ENCODE assay signal across 9 mouse cellular contexts in the genomic region with DNA sequence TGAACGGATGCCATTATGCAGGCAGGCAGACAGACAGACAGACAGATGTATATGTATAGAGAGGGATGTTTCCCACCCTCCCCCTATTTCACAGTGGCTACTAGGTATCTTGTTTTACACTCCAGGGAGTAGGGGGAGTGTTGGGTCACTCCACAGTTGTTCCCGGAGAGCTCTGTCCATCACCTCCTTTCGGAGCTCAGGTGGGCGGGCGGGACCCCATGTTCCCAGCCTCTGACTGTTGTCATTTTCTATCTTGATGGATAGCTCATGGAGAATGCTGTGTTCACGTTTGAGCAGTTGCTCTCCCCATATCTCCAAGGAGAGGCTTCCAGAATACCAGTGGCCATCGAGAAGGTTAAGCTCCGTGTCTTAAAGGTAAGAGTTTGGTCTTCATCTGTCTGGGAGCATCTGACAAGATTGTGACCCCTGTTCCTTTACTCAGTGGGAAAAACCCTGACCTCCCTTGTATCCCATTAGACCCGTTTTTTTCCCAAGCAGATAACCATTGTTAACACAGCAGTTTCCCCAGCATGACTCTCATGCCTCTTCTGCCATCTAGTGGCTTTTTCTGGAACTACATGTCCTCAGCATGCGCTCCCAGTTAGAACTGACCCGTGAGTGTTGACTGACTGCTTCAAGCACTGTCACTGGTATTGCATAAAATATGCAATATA. TPM values are rescaled to one million over a fixed set of nuclear protein-coding genes. Genes with fewer than 3 reads are reported as not detected.
DNase-seq lines count a peak whose midpoint lies in the region; ATAC-seq and TF ChIP-seq lines count a peak whose summit lies in the region.
"Had no signal": no experiment of that assay in that cellular context is flagged by ENCODE, and none has a peak within 500 bp of the region (broad histone marks: within the 10 kb centered on the region; RNA-seq: fewer than 3 reads in every experiment).

No protein-coding gene starts in this region.

- peak; percentile 67 for DNase-seq in c-Kit-positive CD71-positive TER-119-negative erythroid progenitor cells, embryonic 14.5 days (ENCODE audit: low read depth)
- peak; percentile 85 for DNase-seq in forebrain, embryonic 11.5 days (ENCODE audit: low spot score)
- peak; percentile 89 for DNase-seq in kidney, postnatal 10 days
- peak; percentile 76 for DNase-seq in neural tube, embryonic 11.5 days (ENCODE audit: low spot score)

- no peaks in the 10 kb centered on the region for H3K27me3 ChIP-seq in ES-Bruce4 (ENCODE audit: control insufficient read depth, insufficient read depth, low read length, poor library complexity, severe bottlenecking)
- H3K27me3 ChIP-seq in forebrain, embryonic 11.5 days (ENCODE audit: control insufficient read depth, insufficient read depth, low read length) = no peaks in the 10 kb centered on the region
- H3K27me3 ChIP-seq in heart, embryonic 15.5 days = no peaks in the 10 kb centered on the region
- H3K27me3 ChIP-seq in liver, embryonic 12.5 days (replicated peaks) = peaks cover 8% of the 10 kb centered on the region; the same call in 1 of the 2 replicates
- H3K27me3 ChIP-seq in neural tube, embryonic 11.5 days (ENCODE audit: control insufficient read depth, insufficient read depth, low read length) = no peaks in the 10 kb centered on the region
- H3K27me3 ChIP-seq in stomach, embryonic 16.5 days (ENCODE audit: control insufficient read depth, insufficient read depth, low read length) = no peaks in the 10 kb centered on the region

- WGBS in forebrain, embryonic 11.5 days = 43% methylated on average over 11 of the region's 11 CpGs
- 30% methylated on average over 11 of the region's 11 CpGs for WGBS in heart, embryonic 15.5 days
- 32% methylated on average over 11 of the region's 11 CpGs for WGBS in liver, embryonic 12.5 days (ENCODE audit: insufficient replicate concordance)
- WGBS in neural tube, embryonic 11.5 days = 43% methylated on average over 11 of the region's 11 CpGs
- WGBS in stomach, embryonic 16.5 days = 21% methylated on average over 11 of the region's 11 CpGs

- no peaks in the 10 kb centered on the region for H3K4me1 ChIP-seq in ES-Bruce4 (ENCODE audit: control insufficient read depth, insufficient read depth, low read length)
- H3K4me1 ChIP-seq in forebrain, embryonic 11.5 days (replicated peaks; ENCODE audit: control insufficient read depth, insufficient read depth, low read length) = 0 out of 2 replicates have a peak, but pooled peaks cover 2% of the 10 kb centered on the region
- H3K4me1 ChIP-seq in heart, embryonic 15.5 days (replicated peaks) = peaks cover 19% of the 10 kb centered on the region
- peaks cover 9% of the 10 kb centered on the region for H3K4me1 ChIP-seq in liver, embryonic 12.5 days
- H3K4me1 ChIP-seq in neural tube, embryonic 11.5 days (ENCODE audit: control insufficient read depth, insufficient read depth, low read length) = no peaks in the 10 kb centered on the region
- H3K4me1 ChIP-seq in stomach, embryonic 16.5 days (ENCODE audit: control insufficient read depth, insufficient read depth, low read length) = peaks cover 9% of the 10 kb centered on the region; the same call in 1 of the 2 replicates

- no peaks in the 10 kb centered on the region for H3K9me3 ChIP-seq in ES-Bruce4 (replicated peaks; ENCODE audit: control insufficient read depth, insufficient read depth, low read length, poor library complexity, severe bottlenecking)
- H3K9me3 ChIP-seq in forebrain, embryonic 11.5 days (ENCODE audit: control insufficient read depth, low read length) = no peaks in the 10 kb centered on the region
- no peaks in the 10 kb centered on the region for H3K9me3 ChIP-seq in heart, embryonic 15.5 days (replicated peaks)
- no peaks in the 10 kb centered on the region for H3K9me3 ChIP-seq in liver, embryonic 12.5 days (replicated peaks)
- H3K9me3 ChIP-seq in neural tube, embryonic 11.5 days (ENCODE audit: control insufficient read depth, low read length) = no peaks in the 10 kb centered on the region
- H3K9me3 ChIP-seq in stomach, embryonic 16.5 days (replicated peaks; ENCODE audit: control insufficient read depth, low read length) = no peaks in the 10 kb centered on the region

- H3K27ac ChIP-seq in ES-Bruce4 (ENCODE audit: insufficient read depth, low read length) = no peak overlapping the region
- H3K27ac ChIP-seq in forebrain, embryonic 11.5 days (ENCODE audit: low read depth, low read length) = no peak overlapping the region
- H3K27ac ChIP-seq in heart, embryonic 15.5 days = no peak overlapping the region
- H3K27ac ChIP-seq in liver, embryonic 12.5 days = no peak overlapping the region
- no peak overlapping the region for H3K27ac ChIP-seq in neural tube, embryonic 11.5 days (ENCODE audit: low read depth, low read length)
- H3K27ac ChIP-seq in stomach, embryonic 16.5 days (ENCODE audit: low read length) = no peak overlapping the region
- H3K27ac ChIP-seq: macrophage had no signal

- H3K4me3 ChIP-seq in ES-Bruce4 (ENCODE audit: low read depth, low read length) = no peak overlapping the region
- no peak overlapping the region for H3K4me3 ChIP-seq in forebrain, embryonic 11.5 days (ENCODE audit: low read depth, low read length)
- no peak overlapping the region for H3K4me3 ChIP-seq in heart, embryonic 15.5 days
- no peak overlapping the region for H3K4me3 ChIP-seq in liver, embryonic 12.5 days
- H3K4me3 ChIP-seq in neural tube, embryonic 11.5 days (ENCODE audit: low read depth, low read length) = no peak overlapping the region
- no peak overlapping the region for H3K4me3 ChIP-seq in stomach, embryonic 16.5 days (replicated peaks; ENCODE audit: low read length)

- TF ChIP-seq EP300 in ES-Bruce4 (IDR thresholded peaks at IDR 0.05; ENCODE audit: insufficient read depth, low read depth, low read length) = no peak

- no peak overlapping the region for H3K4me2 ChIP-seq in forebrain, embryonic 11.5 days (ENCODE audit: low read depth, low read length, severe bottlenecking)
- H3K4me2 ChIP-seq in heart, embryonic 15.5 days = peak overlapping the region; percentile 47
- H3K4me2 ChIP-seq in liver, embryonic 12.5 days = no peak overlapping the region
- H3K4me2 ChIP-seq in neural tube, embryonic 11.5 days (ENCODE audit: low read depth) = no peak overlapping the region
- no peak overlapping the region for H3K4me2 ChIP-seq in stomach, embryonic 16.5 days (ENCODE audit: low read depth, low read length)

- H3K36me3 ChIP-seq in ES-Bruce4 (ENCODE audit: control insufficient read depth, insufficient read depth, low read length, poor library complexity, severe bottlenecking) = peaks cover 13% of the 10 kb centered on the region
- no peaks in the 10 kb centered on the region for H3K36me3 ChIP-seq in forebrain, embryonic 11.5 days (ENCODE audit: control insufficient read depth, insufficient read depth, low read length)
- H3K36me3 ChIP-seq in heart, embryonic 15.5 days = no peaks in the 10 kb centered on the region
- H3K36me3 ChIP-seq in liver, embryonic 12.5 days = no peaks in the 10 kb centered on the region
- no peaks in the 10 kb centered on the region for H3K36me3 ChIP-seq in neural tube, embryonic 11.5 days (ENCODE audit: control insufficient read depth, insufficient read depth, low read length)
- no peaks in the 10 kb centered on the region for H3K36me3 ChIP-seq in stomach, embryonic 16.5 days (ENCODE audit: control insufficient read depth, insufficient read depth, low read length)

- no peak for TF ChIP-seq POLR2A in ES-Bruce4 (IDR thresholded peaks at IDR 0.05; ENCODE audit: insufficient read depth, low read length)

- peak; percentile 80 for ATAC-seq in forebrain, embryonic 11.5 days (replicated peaks; ENCODE audit: low FRiP score)
- ATAC-seq in heart, embryonic 15.5 days (replicated peaks; ENCODE audit: insufficient number of reproducible peaks, insufficient read depth, low FRiP score, low read depth) = 0 out of 2 replicates have a peak, but pooled peaks have one; percentile 48
- ATAC-seq in liver, embryonic 12.5 days = peak; percentile 71
- ATAC-seq in neural tube, embryonic 11.5 days (ENCODE audit: insufficient read depth, low FRiP score, low TSS enrichment) = peak; percentile 69
- peak; percentile 66; the same call in 1 of the 2 replicates for ATAC-seq in stomach, embryonic 16.5 days (ENCODE audit: insufficient read depth, low FRiP score)

- TF ChIP-seq CTCF in ES-Bruce4 (IDR thresholded peaks at IDR 0.05; ENCODE audit: low read depth, low read length) = peak; percentile 59

- H3K9ac ChIP-seq in ES-Bruce4 (ENCODE audit: low read depth, poor library complexity, severe bottlenecking) = no peak overlapping the region
- H3K9ac ChIP-seq in forebrain, embryonic 11.5 days (ENCODE audit: low read length) = no peak overlapping the region
- H3K9ac ChIP-seq in heart, embryonic 15.5 days = no peak overlapping the region
- no peak overlapping the region for H3K9ac ChIP-seq in liver, embryonic 12.5 days
- no peak overlapping the region for H3K9ac ChIP-seq in neural tube, embryonic 11.5 days (ENCODE audit: low read length)
- no peak overlapping the region for H3K9ac ChIP-seq in stomach, embryonic 16.5 days (ENCODE audit: low read length)

RNA-seq across cellular contexts. Expression of gene Edem3, which starts 49.3 kb away (rescaled TPM):
- 19.3 and 22.6 TPM in 2 replicates for polyA plus RNA-seq in ES-Bruce4 (2011; ENCODE audit: insufficient read depth, insufficient read length, low read depth, missing spikeins)
- polyA plus RNA-seq in forebrain, embryonic 11.5 days (2014; fragmentation: Nextera tagmentation; extraction: Ambion mirVana) = 22.9 and 23.0 TPM in 2 replicates
- 10.6 and 11.5 TPM in 2 replicates for polyA plus RNA-seq in heart, embryonic 15.5 days (2015; fragmentation: Nextera tagmentation; extraction: Ambion mirVana)
- polyA plus RNA-seq in liver, embryonic 12.5 days (2016; fragmentation: Nextera tagmentation; extraction: Ambion mirVana) = 11.9 and 12.5 TPM in 2 replicates
- polyA plus RNA-seq in neural tube, embryonic 11.5 days (2014; fragmentation: Nextera tagmentation; extraction: Ambion mirVana) = 27.8 and 27.9 TPM in 2 replicates
- 17.2 and 17.8 TPM in 2 replicates for polyA plus RNA-seq in stomach, embryonic 16.5 days (2015; fragmentation: Nextera tagmentation; extraction: Ambion mirVana)
